Mouse (Mus musculus): ENCODE results near the gene 4931422A03Rik.

4931422A03Rik gene

DNA sequence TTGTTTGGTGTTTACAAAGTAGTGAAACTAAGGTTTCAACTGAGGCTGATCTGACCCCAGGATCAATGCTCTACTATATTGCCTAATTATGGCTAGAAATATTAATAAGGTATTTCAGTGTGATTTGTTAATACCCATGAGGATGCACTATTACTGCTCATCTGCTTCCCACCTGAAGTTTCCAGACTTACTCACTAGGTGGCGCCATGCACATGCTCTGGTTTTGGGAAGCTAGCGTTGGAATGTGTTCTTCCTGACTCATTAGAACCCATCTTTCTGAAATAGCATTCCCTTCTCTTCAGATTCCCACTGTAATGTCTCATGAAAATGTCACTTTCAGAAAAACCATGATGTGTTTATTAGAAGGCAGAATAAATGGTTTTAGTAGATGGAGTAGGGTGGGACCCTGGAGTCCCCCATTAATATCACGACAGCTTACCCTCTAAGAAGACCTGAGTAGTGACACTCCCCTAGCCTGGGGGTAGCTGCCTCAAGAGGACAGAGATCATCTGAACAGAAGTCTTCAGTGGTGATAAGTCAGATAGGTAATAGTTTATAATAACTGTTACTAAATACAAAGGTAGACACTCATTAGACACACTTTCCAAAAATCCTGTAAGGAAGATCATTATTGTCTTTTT lies 6.8 kb upstream of the 4931422A03Rik start:
- ChIA-PET POLR2A (interaction anchor here in 3 of 4 experiments (0.5 to 2.4 kb wide), 8 partner anchors 10 to 238 kb away, joined by 3 to 14 read pairs (median 3); partner anchors contain the start of genes A930018P22Rik (in 2 of the 3) and Cd59b (in 1 of the 3)), CTCF (interaction anchor here (0.5 to 2.8 kb wide), 23 partner anchors 8 to 839 kb away, joined by 3 to 31 read pairs (median 4); partner anchors contain the start of genes A930018P22Rik (in 2 of the 4) and Abtb2 (in 1 of the 4))

DNA sequence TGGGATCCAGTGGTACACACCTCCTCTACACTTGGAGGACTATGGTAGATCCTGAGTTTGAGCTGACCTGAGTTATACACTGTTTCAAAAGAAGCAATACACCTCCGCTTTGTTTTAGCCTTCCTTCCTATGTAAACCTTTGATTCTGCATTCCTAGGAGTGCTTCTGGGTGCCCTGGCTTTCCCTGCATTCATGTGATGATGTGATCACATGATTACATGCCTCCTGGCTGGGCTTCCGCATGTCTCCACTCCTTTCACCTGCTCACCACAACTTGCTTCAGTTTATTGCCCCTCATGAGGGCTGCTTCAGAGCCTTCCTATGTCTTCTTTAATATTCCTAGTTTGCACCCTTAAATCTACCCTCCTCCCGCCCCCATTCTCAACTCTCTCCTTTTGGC lies 3.9 kb upstream of the 4931422A03Rik start:
- ChIA-PET CTCF (interaction anchor here in 1 of 4 experiments (0.6 kb wide), 1 partner anchor 181 kb away, joined by 3 read pairs; no protein-coding TSS in a partner anchor), POLR2A (interaction anchor here in 2 of 4 experiments (0.7 to 1.8 kb wide), 11 partner anchors 9 to 192 kb away, joined by 3 to 8 read pairs (median 4); partner anchors contain the start of genes A930018P22Rik (in 2 of the 2), Cd59a (in 1 of the 2) and Cd59b (in 1 of the 2))

DNA sequence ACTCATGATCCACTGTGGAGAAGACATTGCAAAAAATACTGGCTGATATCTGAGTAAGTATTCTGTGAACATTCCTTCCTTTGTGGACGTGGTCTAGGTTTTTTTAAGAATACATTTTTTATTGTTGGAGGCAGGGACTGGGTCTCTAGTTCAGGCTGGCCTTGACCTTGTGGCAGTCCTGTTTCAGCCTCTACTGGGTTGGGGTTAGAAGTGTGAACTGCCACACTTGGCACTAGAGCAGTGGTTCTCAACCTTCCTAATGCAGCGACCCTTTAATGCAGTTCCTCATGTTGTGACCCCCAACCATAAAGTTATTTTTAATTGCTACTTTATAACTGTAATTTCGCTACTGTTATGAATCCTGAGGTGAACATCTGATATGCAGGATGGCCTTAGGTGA lies 2.2 kb upstream of the 4931422A03Rik start:
- ChIA-PET CTCF (no interaction called here), POLR2A (interaction anchor here in 3 of 4 experiments (0.6 to 2.0 kb wide), 5 partner anchors 13 to 594 kb away, joined by 3 to 7 read pairs (median 4); no protein-coding TSS in a partner anchor)

DNA sequence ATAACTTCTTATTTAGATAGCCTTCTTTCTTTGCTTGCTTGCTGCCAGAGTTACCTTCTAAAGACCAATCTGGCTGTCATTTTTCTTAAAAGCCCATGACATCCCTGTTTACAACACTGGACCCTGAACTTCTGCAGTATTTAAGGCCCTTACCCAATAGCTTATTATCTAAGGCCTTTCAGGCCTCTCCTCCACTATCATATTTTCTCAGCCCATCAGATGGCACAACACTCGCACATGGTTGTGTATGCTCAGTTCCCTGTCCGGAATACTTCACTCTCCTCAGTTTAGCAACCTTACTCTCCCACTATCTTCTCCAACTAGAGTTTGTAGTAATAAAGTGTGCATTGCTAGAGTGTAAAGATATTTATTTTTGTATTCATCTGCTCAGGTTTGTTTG lies 913 bp upstream of the 4931422A03Rik start:
- ChIA-PET POLR2A (interaction anchor here in 2 of 4 experiments (1.1 to 2.0 kb wide), 2 partner anchors 14 to 15 kb away, joined by 3 to 5 read pairs; no protein-coding TSS in a partner anchor), CTCF (no interaction called here)

DNA sequence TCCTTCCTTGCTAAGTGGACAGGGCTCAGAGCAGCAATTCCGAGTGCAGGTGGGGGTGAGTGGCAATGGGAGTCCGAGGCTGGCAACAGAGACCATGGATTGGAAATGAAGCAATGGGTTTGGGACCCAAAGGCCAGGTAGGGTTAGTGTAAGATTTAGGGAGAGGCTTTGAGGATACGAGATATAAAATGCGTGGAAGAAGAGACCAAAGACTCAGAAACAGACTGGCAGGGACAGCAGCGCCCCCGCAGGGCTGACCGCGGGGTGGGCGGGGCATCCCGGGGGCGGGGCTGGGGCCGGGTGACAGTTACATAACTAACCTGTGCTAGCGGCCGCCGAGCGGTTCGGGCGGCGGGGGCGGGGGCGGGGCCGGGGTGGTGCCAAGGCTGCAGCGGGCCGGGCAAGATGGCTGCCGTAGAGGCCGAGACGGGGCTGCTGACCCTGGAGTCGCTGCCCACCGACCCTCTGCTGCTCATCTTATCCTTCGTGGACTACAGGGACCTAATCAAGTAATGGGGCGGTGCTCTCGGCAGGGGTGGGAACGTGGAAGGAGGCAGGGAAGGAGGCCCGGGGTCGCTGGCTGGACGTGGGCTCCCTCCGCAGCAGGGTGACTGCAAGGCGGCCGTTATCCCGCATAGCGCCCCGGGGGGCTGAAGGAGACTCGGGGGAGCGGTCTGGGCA lies 563 bp downstream of the 4931422A03Rik start, which contains the start of gene Fbxo3:
TSS of gene Fbxo3 (plus strand) at position 264 of the 681 bp plus-strand sequence.
- POLR2A ChIA-PET, result no interaction called here

DNA sequence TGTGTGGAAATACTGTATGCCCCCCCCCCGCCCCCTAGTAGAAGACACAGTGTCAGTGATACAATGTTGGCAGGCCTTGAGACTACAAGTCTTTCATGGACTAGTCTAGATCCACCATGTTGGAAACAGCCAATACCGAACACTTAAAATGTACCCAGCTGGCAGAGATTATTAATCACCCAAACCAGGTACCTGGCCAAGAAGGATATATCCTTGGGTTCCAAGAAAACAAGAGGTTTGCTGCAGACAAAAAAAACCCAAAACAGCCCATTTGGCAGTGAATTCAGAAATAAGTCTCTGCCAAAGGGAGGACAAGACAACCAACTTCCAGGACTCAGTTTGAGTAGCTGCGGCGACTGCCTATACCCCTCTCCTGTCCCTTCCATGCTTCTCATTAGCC lies 3.5 kb downstream of the 4931422A03Rik start:
- ChIA-PET POLR2A (interaction anchor here in 2 of 4 experiments (0.6 to 1.2 kb wide), 6 partner anchors 8 to 913 kb away, joined by 3 to 4 read pairs (median 4); no protein-coding TSS in a partner anchor), CTCF (interaction anchor here in 1 of 4 experiments (1.5 kb wide), 1 partner anchor 10 kb away, joined by 4 read pairs; no protein-coding TSS in a partner anchor)

More for the DNA sequence above, 563 bp downstream of the 4931422A03Rik start, which contains the start of gene Fbxo3:
- CTCF ChIA-PET, result no interaction called here

DNA sequence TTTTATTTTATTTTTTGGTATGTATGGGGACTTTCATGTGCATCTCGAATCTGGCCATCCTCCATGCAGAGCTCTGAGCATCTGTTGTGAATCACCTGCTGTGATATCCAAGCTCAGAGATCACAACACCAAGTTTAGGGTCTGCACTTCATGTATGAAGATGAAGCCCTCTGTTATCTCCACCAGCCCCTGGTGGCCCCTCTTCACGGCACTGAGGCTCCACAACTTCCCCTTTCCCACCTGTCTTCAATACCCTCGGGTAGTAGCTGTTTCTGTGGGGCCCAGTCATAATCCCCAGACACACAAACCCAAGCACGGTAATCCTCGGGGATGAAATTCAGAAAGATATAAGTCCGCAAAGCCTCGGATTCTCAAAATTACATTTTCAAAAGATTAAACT lies 5.1 kb downstream of the 4931422A03Rik start:
- CTCF ChIA-PET, result interaction anchor here in 2 of 4 experiments (0.7 to 0.8 kb wide), 3 partner anchors 14 to 319 kb away, joined by 5 to 7 read pairs (median 7); no protein-coding TSS in a partner anchor
- POLR2A ChIA-PET, result interaction anchor here in 2 of 4 experiments (0.6 to 1.2 kb wide), 6 partner anchors 9 to 270 kb away, joined by 3 to 4 read pairs (median 3); partner anchors contain the start of gene A930018P22Rik (in 1 of the 2)

DNA sequence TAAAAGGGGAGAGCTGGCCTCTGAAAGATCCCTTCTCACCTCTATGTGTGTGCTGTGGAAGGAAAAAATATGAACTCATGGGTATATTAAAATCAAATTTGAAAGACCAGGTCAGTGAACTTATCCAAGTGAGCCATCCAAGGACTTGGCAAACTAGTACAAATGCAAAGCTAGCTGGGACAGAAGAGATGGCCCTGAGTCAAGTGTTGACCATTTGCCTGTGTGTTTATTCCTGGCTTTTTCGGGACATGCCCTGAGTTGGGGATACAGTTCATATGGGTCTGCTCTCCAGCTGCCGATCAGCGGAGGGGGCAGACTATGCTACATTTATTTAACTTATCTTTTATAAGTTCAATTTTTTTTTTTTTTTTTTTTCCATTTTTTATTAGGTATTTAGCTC lies 19.3 kb downstream of the 4931422A03Rik start:
- CTCF ChIA-PET, result interaction anchor here in 1 of 4 experiments (0.6 kb wide), 2 partner anchors 18 to 118 kb away, joined by 3 to 4 read pairs; no protein-coding TSS in a partner anchor
- POLR2A ChIA-PET, result interaction anchor here in 1 of 4 experiments (0.9 kb wide), 1 partner anchor 9 kb away, joined by 3 read pairs; no protein-coding TSS in a partner anchor

DNA sequence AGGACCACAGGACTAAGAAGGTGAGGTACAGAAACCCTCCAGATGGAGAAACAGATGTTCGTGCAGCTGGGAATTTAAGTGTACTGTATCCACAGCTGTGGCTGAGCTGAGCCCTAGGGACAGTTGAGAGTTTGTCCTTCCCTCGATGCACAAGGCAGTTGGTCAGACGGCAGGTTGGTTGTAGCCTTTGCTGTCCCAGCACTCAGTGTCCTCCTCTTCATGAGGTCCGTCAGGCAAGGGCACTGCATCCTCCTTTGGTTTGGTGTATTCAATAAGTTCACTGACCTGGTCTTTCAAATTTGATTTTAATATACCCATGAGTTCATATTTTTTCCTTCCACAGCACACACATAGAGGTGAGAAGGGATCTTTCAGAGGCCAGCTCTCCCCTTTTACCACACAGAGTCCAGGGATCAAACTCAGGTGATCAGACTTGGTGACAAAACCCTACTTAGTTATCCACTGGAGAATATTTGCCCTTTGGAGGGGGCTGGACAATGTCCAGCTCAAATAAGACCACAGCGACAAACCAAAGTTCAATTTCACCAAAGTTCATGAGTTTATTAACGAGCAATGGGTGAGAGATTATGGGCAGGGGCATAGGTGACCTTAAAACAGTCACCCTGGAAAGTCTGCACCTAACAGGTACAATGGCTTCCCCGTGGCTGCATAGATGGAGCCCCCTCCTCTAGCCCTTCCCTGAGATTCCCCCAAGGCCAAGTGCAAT lies 20.2 kb downstream of the 4931422A03Rik start:
- ChIA-PET CTCF (no interaction called here), POLR2A (interaction anchor here in 2 of 4 experiments (0.9 to 1.4 kb wide), 4 partner anchors 8 to 12 kb away, joined by 3 read pairs; no protein-coding TSS in a partner anchor)

DNA sequence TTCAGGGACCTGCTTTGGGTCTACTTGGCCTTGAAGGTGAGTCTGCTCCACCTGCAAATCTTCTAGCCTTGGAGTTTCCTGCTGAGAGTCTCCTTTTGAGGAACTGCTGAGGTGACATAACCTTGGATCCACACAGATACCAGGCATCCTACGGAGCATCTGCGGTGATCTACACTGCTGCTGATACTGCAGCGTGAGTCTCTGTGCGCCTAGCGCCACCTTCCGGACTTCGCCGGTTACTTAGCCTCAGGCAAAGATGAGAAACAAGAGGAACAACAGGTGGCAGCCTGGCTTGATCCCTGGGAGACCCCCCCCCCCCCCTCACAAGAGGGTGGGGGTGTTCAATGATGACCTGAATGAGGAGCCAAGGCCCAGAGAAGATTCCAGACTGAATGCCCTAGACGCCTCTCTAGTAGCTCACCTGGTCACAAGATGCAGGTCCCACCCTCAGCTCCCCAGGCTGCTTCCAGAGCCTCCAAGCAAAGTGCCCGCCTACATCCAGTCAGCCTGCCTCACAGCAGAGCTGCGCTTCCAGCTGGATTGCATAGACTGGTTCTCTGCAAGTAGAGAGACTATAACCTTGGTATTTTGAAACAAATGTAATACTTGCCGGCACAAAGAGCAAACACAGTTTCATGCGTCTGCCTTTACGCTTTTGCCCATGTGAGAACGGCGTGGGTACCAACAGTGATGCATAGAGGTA lies 25.3 kb downstream of the 4931422A03Rik start:
- ChIA-PET POLR2A (interaction anchor here in 3 of 4 experiments (0.7 to 1.8 kb wide), 16 partner anchors 9 to 518 kb away, joined by 3 to 6 read pairs (median 4); partner anchors contain the start of genes A930018P22Rik (in 1 of the 3) and Cat (in 1 of the 3)), CTCF (interaction anchor here (0.6 to 1.5 kb wide), 23 partner anchors 10 to 814 kb away, joined by 3 to 15 read pairs (median 4); partner anchors contain the start of gene Abtb2 (in 1 of the 4))

DNA sequence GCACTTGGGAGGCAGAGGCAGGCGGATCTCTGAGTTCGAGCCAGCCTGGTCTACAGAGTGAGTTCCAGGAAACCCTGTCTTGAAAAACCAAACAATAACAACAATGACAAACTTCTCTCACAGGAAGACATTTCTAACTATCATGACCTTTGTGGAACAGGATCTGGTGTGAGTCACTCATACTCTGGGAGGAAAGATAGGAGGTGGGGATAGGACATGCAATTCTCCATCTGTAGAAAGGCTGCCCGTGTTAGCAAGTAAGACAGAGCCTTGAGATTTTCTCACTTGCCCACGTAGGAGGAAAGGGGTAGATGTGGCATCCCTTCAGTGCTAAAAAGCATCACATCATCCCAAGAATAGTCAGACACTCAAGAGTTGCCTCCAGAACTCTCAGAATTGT lies 26.3 kb downstream of the 4931422A03Rik start:
- POLR2A ChIA-PET, result interaction anchor here in 2 of 4 experiments (1.1 to 1.9 kb wide), 4 partner anchors 10 to 130 kb away, joined by 5 to 8 read pairs (median 7); no protein-coding TSS in a partner anchor
- CTCF ChIA-PET, result interaction anchor here (0.6 to 2.4 kb wide), 27 partner anchors 10 to 562 kb away, joined by 3 to 47 read pairs (median 9); partner anchors contain the start of gene Abtb2 (in 1 of the 4)

DNA sequence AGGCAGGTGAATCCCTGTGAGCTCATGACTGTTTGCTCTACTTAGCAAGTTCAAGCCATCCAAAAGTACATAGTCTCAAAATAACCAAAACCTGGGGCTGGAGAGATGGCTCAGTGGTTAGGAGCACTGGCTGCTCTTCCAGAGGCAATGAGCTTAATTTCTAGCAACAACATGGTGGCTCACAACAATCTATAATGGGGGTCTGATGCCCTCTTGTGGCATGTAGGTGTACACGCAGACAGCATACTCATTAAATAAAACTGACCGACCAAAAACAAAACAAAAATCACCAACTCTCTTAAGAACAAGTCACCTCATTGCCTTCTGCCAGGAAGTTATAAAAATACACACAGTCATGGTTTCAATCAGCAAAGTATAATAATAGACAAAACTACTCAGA lies 27.1 kb downstream of the 4931422A03Rik start:
- POLR2A ChIA-PET, result interaction anchor here in 3 of 4 experiments (0.6 to 1.9 kb wide), 21 partner anchors 9 to 628 kb away, joined by 3 to 12 read pairs (median 4); partner anchors contain the start of gene Abtb2 (in 1 of the 3)
- CTCF ChIA-PET, result interaction anchor here (0.5 to 2.4 kb wide), 68 partner anchors 9 to 915 kb away, joined by 3 to 47 read pairs (median 5); partner anchors contain the start of gene Abtb2 (in 2 of the 4)

DNA sequence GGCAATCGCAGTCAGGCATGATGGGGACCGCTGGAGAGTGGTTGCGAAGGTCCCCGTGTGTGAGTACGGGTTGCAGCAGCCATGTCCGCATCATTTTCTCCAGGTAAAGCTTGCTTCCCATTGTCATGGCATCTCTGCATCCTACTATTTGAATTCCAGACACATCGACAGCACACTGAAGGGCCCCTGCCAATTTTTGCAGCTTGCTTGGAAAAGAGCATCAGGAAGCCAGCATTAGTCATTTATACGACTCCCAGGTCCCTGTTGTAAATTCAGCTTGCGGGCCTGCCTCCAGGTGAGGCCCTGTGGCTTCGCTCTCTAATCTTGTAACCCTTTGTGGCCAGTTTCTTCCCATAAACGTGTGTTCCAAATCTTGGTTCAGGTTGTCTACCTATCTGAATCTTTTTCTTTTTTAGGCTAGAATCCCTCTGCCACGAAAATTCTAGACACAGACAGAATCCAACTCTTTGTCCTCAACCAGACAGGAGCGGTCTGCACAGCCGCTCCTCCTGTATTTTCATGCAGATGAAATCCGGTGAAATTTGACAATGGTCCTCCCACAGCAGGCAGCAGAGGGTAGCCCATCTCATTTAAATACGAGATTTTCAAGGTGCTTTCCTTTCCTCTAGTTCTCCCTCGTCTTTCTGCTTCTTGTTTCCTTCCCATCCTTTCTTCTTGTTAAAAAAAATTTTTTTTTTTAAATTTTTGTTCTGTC lies 35.4 kb downstream of the 4931422A03Rik start:
- CTCF ChIA-PET, result interaction anchor here (0.5 to 2.5 kb wide), 13 partner anchors 8 to 224 kb away, joined by 3 to 26 read pairs (median 6); no protein-coding TSS in a partner anchor
- POLR2A ChIA-PET, result interaction anchor here (0.6 to 3.2 kb wide), 33 partner anchors 8 to 623 kb away, joined by 3 to 29 read pairs (median 4); partner anchors contain the start of genes Abtb2 (in 2 of the 4) and Cat (in 1 of the 4)

DNA sequence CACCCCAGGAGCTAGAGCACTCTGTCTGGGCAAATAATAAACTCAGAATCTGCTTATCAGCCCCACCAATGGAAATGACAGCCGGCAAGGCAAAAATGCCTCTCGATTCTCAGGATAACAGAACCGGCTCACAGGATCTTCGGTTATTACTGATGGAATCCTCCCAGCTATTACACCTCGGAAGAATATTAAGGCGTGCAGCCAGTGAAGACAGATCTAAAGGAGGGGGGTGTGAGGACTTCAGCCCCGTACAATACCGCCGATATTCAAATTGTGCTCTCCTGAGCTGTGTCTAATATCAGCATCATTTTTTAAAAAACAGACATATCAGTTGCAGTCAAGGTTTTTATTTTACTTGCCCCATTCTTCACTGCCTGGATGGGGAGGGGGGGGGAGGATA lies 36.0 kb downstream of the 4931422A03Rik start:
- ChIA-PET CTCF (interaction anchor here (0.5 to 2.5 kb wide), 14 partner anchors 9 to 225 kb away, joined by 3 to 26 read pairs (median 6); no protein-coding TSS in a partner anchor), POLR2A (interaction anchor here (0.6 to 3.2 kb wide), 35 partner anchors 9 to 623 kb away, joined by 3 to 29 read pairs (median 3); partner anchors contain the start of genes Abtb2 (in 2 of the 4) and Cat (in 1 of the 4))

DNA sequence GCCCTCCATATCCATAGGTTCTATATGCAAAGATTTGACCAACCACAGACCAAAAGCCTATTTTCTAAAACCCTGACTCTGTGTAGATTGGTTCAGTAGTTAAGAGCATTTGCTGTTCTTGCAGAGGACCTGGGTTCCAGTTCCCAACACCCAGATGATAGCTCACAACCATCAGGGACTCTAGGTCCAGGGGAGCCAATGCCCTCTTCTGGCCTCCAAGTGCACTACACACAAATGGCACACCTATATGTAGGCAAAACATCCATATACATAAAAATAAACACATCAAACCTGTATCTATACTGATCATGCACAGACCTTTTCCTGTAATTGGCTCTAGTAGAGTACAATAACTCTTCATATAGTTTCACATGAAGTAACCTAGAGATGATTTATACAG lies 36.9 kb downstream of the 4931422A03Rik start:
- CTCF ChIA-PET, result interaction anchor here (0.5 to 2.5 kb wide), 17 partner anchors 8 to 444 kb away, joined by 3 to 26 read pairs (median 4); no protein-coding TSS in a partner anchor

DNA sequence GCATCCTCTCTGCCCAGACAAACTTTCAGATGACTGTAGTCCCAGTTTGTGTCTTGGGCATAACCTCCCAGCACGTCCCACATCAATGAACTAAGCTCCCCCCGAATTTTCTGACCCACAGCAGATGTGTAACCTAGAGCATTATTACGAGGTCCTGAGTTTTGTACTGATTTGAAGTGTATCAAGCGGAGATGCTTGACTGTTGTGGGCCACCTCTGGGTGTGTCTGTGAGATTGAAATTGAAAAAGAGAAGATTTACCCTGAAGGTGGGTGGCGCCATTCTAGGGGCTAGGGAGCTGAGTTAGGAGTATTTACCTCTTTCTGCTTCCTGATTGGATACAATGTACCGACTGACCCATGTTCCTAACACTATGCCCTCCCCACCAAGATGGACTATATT lies 38.4 kb downstream of the 4931422A03Rik start:
- CTCF ChIA-PET, result interaction anchor here in 2 of 4 experiments (0.9 to 1.1 kb wide), 2 partner anchors 11 to 118 kb away, joined by 3 to 4 read pairs; no protein-coding TSS in a partner anchor
- POLR2A ChIA-PET, result interaction anchor here in 2 of 4 experiments (0.6 to 3.2 kb wide), 5 partner anchors 8 to 117 kb away, joined by 3 to 12 read pairs (median 3); no protein-coding TSS in a partner anchor

More for the DNA sequence above, 36.9 kb downstream of the 4931422A03Rik start:
- POLR2A ChIA-PET, result interaction anchor here in 3 of 4 experiments (0.6 to 3.2 kb wide), 14 partner anchors 9 to 418 kb away, joined by 3 to 29 read pairs (median 6); no protein-coding TSS in a partner anchor

All from embryonic stem cell, embryonic (primary cell).